Mouse (Mus musculus) liver, adult (tissue): Measurements from ENCODE around the gene Cd46.

ENCODE experiments used
- GATA4 ChIP-seq: IDR thresholded peaks from 2 replicates; pipeline ENCODE4 v1.6.1; 2014; ENCODE audit warnings: mild to moderate bottlenecking, low read length; ENCODE audit not compliant: insufficient replicate concordance

Cd46 gene

GRCm38 (mm10) chr1:195092220-195092720, at the start of gene Cd46:
TSS of gene Cd46 (minus strand) at chr1:195092249.
- TF ChIP-seq GATA4: peak; percentile 45; the same call in 1 of the 2 replicates

GRCm38 (mm10) chr1:195132070-195132469, 40.0 kb upstream of the Cd46 start:
- TF ChIP-seq GATA4: no peak

- no peak for TF ChIP-seq GATA4
Measured at GRCm38 (mm10) chr1:195131675-195132015, 39.6 kb upstream of the Cd46 start.

GRCm38 (mm10) chr1:195130953-195131674, 39.1 kb upstream of the Cd46 start, which contains the start of gene Cr1l:
TSS of gene Cr1l (minus strand) at chr1:195131586.
- peak; percentile 60; the same call in 1 of the 2 replicates for TF ChIP-seq GATA4

GRCm38 (mm10) chr1:195130479-195130878, 38.4 kb upstream of the Cd46 start:
- TF ChIP-seq GATA4: no peak

GRCm38 (mm10) chr1:195129867-195130266, 37.8 kb upstream of the Cd46 start:
- no peak for TF ChIP-seq GATA4

- TF ChIP-seq GATA4: no peak
Measured at GRCm38 (mm10) chr1:195114414-195114813, 22.4 kb upstream of the Cd46 start.

- TF ChIP-seq GATA4: no peak
Measured at GRCm38 (mm10) chr1:195113621-195114020, 21.6 kb upstream of the Cd46 start.

- TF ChIP-seq GATA4: peak; percentile 59; the same call in 1 of the 2 replicates
Measured at GRCm38 (mm10) chr1:195100693-195101092, 8.6 kb upstream of the Cd46 start.

GRCm38 (mm10) chr1:195098004-195098403, 6.0 kb upstream of the Cd46 start:
- no peak for TF ChIP-seq GATA4

GRCm38 (mm10) chr1:195091699-195092219, 290 bp downstream of the Cd46 start:
- no peak for TF ChIP-seq GATA4

- TF ChIP-seq GATA4: no peak
Measured at GRCm38 (mm10) chr1:195082142-195082541, 9.9 kb downstream of the Cd46 start.

- no peak for TF ChIP-seq GATA4
Measured at GRCm38 (mm10) chr1:195040437-195040836, 51.6 kb downstream of the Cd46 start.

- no peak for TF ChIP-seq GATA4
Measured at GRCm38 (mm10) chr1:195038386-195038785, 53.7 kb downstream of the Cd46 start.

GRCm38 (mm10) chr1:195037985-195038384, 54.1 kb downstream of the Cd46 start:
- no peak for TF ChIP-seq GATA4

GRCm38 (mm10) chr1:195037483-195037882, 54.6 kb downstream of the Cd46 start:
- no peak for TF ChIP-seq GATA4

- no peak for TF ChIP-seq GATA4
Measured at GRCm38 (mm10) chr1:195033941-195034340, 58.1 kb downstream of the Cd46 start.

- no peak for TF ChIP-seq GATA4
Measured at GRCm38 (mm10) chr1:195032738-195033137, 59.3 kb downstream of the Cd46 start.
